Mouse (Mus musculus): ENCODE measurements around the gene Tfe3.

The Tfe3 gene

DNA sequence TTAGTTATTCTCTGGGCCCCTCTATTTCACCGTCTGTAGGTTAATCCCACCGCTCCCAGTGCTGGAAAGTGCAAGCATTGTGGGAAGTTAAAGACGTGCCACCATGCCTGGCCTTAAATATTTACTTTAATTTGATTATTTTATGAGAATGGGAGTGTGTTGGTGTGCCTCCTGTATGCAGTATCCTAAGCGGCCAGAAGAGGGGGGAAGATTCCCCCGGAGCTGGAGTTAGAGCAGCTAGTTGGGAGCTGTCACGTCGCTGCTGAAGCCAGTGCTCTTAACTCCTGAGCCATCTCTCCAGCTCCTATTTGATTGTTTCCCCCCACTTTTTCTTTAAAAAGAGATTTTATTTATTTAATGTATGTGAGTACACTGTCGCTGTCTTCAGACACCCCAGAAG lies 52.7 kb downstream of the Tfe3 start:
- DNase-seq (ENCODE audit: low spot score) = peak; percentile 15

DNA sequence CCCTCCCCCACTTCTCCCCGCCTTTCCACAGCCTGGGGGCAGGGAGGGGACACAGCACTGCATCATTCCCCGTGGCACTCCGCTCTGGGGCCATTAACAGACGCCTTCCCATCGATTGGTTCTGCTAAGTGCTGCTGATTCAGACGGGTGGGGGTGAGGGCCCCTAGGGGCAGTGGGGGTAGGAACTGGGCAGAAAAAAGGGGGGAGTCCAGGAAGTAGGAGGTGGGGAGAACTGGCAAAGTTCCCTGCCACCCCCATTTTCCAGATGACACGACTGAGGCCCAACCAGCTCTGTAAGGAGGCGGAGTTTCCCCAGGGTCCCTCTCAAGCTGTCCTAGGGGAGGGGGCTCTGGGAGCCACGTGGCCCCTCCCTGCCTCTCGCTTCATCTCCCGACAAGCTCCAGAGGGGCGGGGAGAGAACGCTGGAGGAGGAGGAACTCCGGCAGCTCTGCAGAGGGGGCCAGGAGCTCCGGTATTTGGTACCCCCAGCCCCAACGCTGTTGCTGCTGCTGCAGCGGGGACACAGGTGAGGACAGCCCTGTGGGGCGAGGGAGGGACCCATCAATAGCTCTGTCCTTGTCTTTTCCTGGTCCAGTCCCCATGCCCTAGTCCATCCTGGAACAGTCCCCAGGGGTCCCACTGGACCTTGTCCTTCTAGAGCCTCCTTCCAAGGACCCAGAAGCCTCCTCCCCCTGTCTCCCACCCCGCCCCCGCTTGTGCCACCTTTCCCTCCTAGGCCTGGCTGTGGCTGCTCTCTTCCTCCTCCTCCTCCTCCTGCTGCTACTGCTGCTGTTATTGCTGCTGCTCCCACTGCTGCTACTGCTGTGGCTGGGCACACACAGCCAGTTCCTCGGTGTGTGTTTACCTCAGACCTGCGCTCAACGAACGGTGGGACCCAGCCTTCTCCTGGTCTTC lies 59.8 kb downstream of the Tfe3 start, which contains the start of gene Kcnd1:
Kcnd1 (plus strand) TSS at position 425 of the 915 bp plus-strand sequence.
- peak; percentile 23 for DNase-seq (ENCODE audit: low spot score)

Data from ovary, postnatal 36 days (tissue).